Mouse (Mus musculus) ES-E14 (cell line): ENCODE data around the gene Shld2.

Experiments used
- CHD2 ChIP-seq: IDR thresholded peaks from 2 replicates; pipeline ENCODE4 v1.6.1; 2014; ENCODE audit warnings: mild to moderate bottlenecking, low read depth, low read length, inconsistent platforms
- HCFC1 ChIP-seq: IDR thresholded peaks from 2 replicates; pipeline ENCODE4 v1.6.1; 2012; ENCODE audit warnings: low read length, inconsistent platforms, borderline replicate concordance; ENCODE audit not compliant: insufficient read depth
- MAFK ChIP-seq: IDR thresholded peaks from 2 replicates; pipeline ENCODE4 v1.6.1; 2014; ENCODE audit warnings: mild to moderate bottlenecking, low read depth, low read length, inconsistent platforms; ENCODE audit not compliant: insufficient read depth
- ZC3H11A ChIP-seq: IDR thresholded peaks from 2 replicates; pipeline ENCODE4 v1.6.1; 2012; ENCODE audit warnings: low read depth, mild to moderate bottlenecking, inconsistent platforms, low read length, borderline replicate concordance
- ZNF384 ChIP-seq: IDR thresholded peaks from 2 replicates; pipeline ENCODE4 v1.6.1; 2012; ENCODE audit warnings: low read depth, low read length, inconsistent platforms

DNA sequence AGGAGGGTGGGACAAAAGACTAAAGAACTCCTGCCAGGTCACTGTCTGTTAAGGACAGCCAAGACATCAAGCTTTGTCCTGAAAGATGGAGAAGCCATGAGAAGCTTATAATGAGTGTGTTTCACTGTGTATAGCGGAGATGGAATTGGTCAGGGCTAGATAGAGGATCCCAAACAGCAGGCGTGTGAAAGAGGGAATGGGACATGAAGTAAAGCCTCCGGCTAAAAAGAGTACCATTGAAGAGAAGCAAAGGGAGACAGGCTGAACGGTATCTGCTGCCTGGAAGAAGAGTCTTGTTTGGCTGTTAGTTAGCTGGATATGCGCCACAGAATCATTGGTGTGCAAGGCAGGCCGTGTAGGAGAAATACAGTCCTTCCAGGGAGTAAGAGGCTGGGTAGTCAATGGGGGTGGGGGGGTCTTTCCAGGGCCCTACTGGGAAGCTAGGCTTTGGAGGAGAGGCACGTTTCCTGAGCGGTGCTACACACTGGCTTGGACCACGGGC is 20.4 kb upstream of the Shld2 start:
- TF ChIP-seq ZNF384 (no peak), ZC3H11A (no peak), CHD2 (no peak), HCFC1 (no peak), MAFK (no peak)
